Mouse (Mus musculus) lung, postnatal 36 days (tissue): ENCODE measurements at regions not wholly inside any gene's neighbourhood (a gene's known extent, or its start where the extent isn't known, plus 50 kb on each side); places are given as distances from the start of the nearest gene placed in this dataset.

Source experiments
- DNase-seq: peaks from one replicate; pipeline ENCODE4 v3.0.0; 2022; ENCODE audit warnings: mixed read lengths

- DNase-seq: no peak
These were observed 117.0 kb upstream of the Rbms1 start for GRCm38 (mm10) chr2:61080006-61080405.

- peak; percentile 35 for DNase-seq
These were observed 108.0 kb upstream of the Rbms1 start for GRCm38 (mm10) chr2:61071025-61071424.

DNA sequence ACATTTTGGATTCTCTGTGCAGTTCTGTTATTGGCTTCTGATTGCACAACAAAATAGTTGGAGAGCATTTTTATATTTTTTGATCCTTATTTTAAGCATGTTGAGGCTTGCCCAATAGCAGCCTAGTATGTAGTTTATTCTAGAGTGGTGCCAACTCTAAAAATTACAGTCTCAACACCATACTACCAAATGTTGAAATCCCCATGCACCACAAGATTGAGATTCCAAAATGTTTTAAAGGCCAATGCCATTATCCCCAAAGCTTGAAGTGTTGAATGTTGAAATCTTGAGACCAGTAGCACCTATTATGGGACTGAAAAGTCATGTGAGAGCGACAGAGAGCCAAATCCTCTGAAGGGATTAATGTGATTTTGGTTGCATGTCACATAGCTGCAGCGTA is 104.9 kb upstream of the Rbms1 start:
- no peak for DNase-seq

GRCm38 (mm10) chr2:61062125-61062524 is 99.1 kb upstream of the Rbms1 start:
- peak; percentile 68 for DNase-seq

GRCm38 (mm10) chr2:61060906-61061305 is 97.9 kb upstream of the Rbms1 start:
- no peak for DNase-seq

- peak; percentile 12 for DNase-seq
These were observed 95.7 kb upstream of the Rbms1 start for GRCm38 (mm10) chr2:61058545-61059235.

DNA sequence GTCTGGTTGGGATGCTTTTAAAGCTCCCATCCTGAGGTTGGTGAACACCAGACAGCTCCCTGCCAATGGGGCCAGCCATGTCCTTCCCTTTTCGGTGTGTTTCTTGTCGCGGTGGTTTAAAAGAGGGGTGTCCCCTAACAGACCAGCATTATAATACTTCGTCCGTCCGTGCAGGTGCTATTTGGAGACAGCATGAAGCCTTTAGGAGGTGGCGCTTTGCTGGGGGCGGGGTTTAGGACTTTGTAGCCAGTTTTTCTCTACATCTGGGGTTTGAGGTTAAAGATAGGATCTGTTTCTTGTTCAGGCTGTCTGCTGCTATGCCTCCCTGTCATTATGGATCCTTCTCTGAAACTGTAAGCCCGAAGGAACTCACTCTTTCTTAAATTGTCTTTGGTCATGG is 89.3 kb upstream of the Rbms1 start:
- DNase-seq: no peak

DNA sequence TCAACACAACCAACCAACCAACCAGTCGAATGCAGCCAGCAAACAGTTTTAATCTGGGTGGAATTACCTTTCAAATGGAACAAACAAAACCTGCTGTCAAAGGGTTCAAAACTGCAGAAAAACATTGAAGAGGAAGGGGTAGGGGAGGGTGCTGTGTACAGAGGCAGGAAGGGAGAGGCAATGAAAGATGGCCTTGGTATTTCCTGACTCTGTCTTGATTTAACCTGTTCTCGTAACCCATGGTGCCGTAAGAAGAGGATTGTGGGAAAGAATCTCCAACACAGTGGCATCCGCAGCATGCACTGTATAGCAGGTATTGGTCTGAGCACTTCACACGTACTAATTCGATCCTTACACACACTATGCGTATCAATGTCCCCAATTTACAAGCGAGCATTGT is 88.8 kb upstream of the Rbms1 start:
- no peak for DNase-seq

DNA sequence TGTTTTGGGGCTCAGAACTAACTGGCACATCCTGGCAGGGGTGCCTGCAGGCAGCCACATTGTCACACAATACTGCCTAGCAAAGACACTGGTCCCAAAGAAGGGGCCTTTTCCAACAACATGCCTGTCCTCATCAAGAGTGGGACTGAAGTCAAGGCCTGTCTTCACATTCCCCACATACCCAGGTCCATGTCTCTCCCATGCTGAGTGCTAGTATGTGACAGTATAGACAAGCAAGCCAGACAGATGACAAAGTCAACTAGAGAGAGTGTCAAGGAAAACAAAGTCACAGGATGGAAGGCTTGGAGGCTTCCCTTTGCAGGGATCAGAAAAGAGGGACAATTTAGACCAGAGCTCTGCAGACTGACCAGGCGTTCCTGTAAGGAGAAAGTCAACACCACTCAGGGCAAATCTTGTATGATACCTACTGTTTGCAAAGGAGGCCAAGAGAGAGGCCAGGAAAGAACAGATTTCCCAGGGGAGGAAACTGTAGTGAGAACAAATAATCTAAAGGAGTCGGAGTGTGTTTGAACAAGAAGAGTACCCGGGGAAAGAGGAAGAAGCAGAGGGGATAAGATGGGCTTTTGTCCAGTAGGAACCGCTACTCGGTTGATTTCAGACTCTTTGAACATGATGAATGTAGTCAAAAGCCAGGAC is 83.2 kb upstream of the Rbms1 start:
- no peak for DNase-seq

GRCm38 (mm10) chr2:61045467-61045866 is 82.5 kb upstream of the Rbms1 start:
- DNase-seq: peak; percentile 25

DNA sequence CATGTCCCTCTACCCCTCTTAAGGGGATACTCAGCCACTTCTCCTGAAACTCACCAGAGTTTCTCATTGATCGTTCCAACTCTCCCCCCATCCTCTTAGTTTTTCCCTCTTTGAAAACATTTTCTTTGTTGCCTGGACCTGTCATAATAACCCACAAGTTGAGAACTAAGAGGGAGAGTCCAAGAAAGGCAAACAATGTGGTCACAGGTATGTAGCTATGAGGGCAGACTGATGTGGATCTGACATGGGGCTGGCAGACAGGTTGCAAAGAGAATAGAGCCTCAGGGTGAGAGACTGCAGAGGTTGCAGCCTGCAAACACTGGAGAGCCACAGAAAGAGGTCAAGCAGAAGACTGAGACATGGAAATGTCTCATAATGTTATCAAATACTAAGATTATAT is 69.9 kb upstream of the Rbms1 start:
- no peak for DNase-seq

- DNase-seq: no peak
These were observed 66.7 kb upstream of the Rbms1 start for GRCm38 (mm10) chr2:61029706-61030105.

GRCm38 (mm10) chr2:61028578-61028977 is 65.6 kb upstream of the Rbms1 start:
- DNase-seq: no peak

DNA sequence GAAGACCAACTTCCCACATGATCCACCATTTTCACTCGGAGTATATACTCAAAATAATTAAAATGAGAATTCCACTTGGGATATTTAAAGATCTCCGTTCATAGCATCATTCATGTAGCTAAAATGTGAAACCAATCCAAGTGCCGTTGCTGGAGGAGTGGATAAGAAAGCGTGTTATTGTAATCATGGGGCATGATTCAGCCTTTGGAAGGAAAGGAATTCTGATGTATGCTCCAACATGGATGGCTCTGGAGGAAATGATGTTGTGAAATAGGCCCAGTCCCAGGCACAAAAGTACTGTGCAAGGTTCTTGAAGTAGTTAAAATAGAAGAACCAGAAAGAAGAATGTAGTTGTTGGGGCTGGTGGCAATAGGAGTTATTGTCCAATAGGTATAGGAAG is 64.7 kb upstream of the Rbms1 start:
- DNase-seq: no peak

DNA sequence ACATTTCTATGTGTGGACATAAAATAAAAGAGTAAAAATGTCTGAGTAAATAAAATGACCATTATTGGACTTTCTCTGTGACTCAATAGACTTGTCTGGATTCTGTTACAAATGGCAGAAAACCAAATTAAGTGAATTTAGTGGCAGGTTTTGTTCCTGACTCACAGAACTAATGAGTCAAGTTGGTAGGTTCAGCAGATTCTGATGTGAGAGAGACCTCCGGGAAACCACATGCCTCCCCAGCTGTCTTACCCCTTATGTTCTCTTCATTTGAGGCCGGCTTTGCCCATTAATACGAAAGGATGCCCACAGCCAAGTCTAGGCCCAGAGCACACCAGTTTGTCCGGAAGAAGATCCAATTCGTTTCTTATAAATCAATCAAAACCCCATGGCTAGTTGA is 59.4 kb upstream of the Rbms1 start:
- DNase-seq: no peak

GRCm38 (mm10) chr2:61020791-61021190 is 57.8 kb upstream of the Rbms1 start:
- DNase-seq: peak; percentile 32

DNA sequence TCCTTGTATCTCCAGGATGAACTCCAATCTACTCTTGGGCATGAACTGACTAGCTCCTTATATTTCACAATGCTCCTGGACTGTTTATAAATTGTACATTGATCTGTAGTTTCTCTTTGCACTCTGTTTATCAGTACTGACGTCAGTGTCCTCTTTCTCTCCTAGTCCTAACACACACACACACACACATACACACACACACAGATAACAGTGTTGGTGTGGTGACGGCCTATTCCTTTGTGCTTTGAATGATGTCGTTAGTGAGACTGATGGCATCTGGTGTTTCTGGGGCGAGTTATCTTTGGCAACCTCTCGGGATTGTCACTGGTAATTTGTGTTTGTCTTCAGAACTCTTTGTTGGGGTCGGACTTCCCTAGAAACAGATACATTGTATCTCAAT is 50.0 kb upstream of the Rbms1 start:
- DNase-seq: peak; percentile 63
